Mouse (Mus musculus): ENCODE measurements around the gene Tsnaxip1.
A peak's percentile ranks its signal among the peaks of the same experiment; 100 is the strongest.

Tsnaxip1 gene

GRCm38 (mm10) chr8:105861951-105862350 is 34.4 kb downstream of the Tsnaxip1 start:
- DNase-seq (ENCODE audit: low read depth): peak; percentile 69

- no peak for DNase-seq (ENCODE audit: low read depth)
Measured at GRCm38 (mm10) chr8:105866364-105867029, 39.0 kb downstream of the Tsnaxip1 start.

- DNase-seq (ENCODE audit: low read depth): peak; percentile 62
Measured at GRCm38 (mm10) chr8:105874301-105874700, 46.8 kb downstream of the Tsnaxip1 start.

GRCm38 (mm10) chr8:105880754-105881520 is 53.4 kb downstream of the Tsnaxip1 start, which contains the start of gene Edc4:
Gene Edc4 (plus strand): TSS chr8:105880881.
- no peak for DNase-seq (ENCODE audit: low read depth)

- no peak for DNase-seq (ENCODE audit: low read depth)
Measured at GRCm38 (mm10) chr8:105889756-105890465, 62.4 kb downstream of the Tsnaxip1 start.

GRCm38 (mm10) chr8:105890870-105891269 is 63.3 kb downstream of the Tsnaxip1 start:
- no peak for DNase-seq (ENCODE audit: low read depth)

- DNase-seq (ENCODE audit: low read depth): no peak
Measured at GRCm38 (mm10) chr8:105892432-105892831, 64.9 kb downstream of the Tsnaxip1 start.

- DNase-seq (ENCODE audit: low read depth): peak; percentile 57
Measured at GRCm38 (mm10) chr8:105893339-105893738, 65.8 kb downstream of the Tsnaxip1 start, which contains the start of gene Nrn1l. Gene Nrn1l (plus strand): TSS chr8:105893567.

Measured in fibroblast of lung, adult 2 months (primary cell).